Mouse (Mus musculus): ENCODE measurements around the gene Csmd2.

DNA sequence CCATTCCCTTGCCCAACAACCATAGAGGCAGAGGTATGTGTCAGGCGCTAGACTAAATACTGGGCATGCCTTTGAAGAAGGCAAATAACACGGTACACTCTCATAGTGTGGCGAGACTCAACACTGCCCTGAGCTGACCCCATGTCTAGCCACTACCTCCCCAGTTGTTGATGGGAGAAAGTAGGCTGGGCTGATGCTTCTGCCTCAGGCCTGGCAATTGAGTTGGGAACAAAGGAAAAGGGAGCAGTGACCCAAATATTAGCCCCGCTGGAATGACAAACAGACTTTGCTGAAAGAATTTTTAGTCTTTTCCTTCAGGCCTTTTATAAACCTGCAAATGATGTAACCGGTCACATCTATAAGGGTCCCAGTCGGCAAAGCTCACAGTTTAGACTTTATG is 393.7 kb downstream of the Csmd2 start:
- TF ChIP-seq CTCF (IDR thresholded peaks at IDR 0.05; ENCODE audit: insufficient read depth, low read length) (no peak), POLR2A (IDR thresholded peaks at IDR 0.05; ENCODE audit: borderline replicate concordance, extremely low read depth, low read depth, low read length) (no peak)

Data from lung, adult 2 months (tissue).